Mouse (Mus musculus): ENCODE data around the gene Zbtb18.

Zbtb18 gene

DNA sequence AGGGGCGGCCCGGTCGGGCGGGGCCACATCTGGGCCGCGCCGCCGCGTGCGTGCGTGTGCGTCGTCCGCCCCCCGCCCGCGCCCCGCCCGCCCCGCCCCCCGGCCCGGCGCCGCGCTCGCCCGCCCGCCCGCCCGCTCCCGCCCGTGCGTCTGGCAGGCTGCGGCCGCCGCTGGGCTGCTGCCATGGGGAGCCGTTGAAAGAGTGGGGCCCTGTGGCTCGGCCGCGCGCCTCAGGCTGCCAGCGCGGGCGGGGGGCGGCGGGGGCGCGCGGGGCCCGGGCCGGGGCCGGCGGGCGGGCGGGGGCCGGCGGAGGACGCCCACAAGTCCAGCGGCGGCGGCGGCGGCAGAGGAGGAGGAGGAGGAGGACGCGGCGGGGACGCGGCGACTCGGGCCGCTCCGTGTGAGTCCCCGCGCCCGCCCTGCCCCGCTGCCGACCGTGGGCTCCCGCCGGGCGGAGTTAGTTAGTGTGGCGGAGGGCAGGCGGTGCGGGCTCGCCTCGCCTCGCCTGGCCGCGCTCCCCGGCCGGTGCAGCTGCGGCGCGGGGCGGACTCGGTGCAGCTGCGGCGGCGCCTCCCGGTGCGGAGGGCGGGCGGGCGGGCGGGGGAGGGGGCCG is at the start of gene Zbtb18:
Gene Zbtb18 (plus strand): TSS at position 156 of the 613 bp plus-strand sequence.
- TF ChIP-seq GATA4 (IDR thresholded peaks at IDR 0.05; ENCODE audit: insufficient replicate concordance, low read length): no peak

DNA sequence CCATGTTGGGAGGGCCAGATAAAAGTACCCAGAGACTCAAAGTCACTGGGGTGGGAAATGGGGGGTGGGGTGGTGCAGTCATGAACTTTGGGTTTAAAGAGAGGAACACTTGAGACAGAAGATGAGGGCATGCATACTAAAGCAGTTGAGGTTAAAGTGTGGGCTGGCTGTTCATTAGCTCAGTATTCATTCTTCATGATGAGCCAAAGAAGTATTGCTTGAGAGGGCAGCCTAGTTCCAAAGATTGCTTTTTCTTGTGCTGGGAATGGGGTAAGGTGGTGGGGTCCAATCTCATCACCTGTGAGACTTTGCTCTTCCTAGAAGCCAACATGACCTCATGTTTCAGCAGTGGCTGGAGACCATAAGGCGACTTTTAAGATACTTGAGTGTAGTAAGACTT is 44.7 kb upstream of the Zbtb18 start:
- no peak for TF ChIP-seq GATA4 (IDR thresholded peaks at IDR 0.05; ENCODE audit: insufficient replicate concordance, low read length)

DNA sequence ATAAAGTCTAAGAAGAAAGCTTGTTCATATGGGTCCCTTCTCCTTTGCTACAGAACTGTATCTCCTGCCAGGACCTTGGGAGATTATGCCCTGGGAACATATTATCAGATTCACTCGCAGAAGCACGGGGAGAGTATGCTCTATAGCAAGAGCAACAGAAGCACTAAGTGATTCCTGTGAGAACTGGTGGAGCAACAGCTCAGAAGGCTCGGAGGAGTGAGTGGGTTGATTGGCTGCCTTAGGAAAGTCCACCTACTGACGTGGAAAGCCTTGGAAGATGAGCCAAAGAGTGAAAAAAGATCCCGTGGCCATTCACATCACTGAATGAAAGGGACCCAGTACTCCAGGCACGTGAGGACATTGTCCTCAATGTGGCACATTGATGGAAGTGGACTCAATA is 37.0 kb upstream of the Zbtb18 start:
- TF ChIP-seq GATA4 (IDR thresholded peaks at IDR 0.05; ENCODE audit: insufficient replicate concordance, low read length): no peak

- TF ChIP-seq GATA4 (IDR thresholded peaks at IDR 0.05; ENCODE audit: insufficient replicate concordance, low read length): no peak
Observed at GRCm38 (mm10) chr1:177408690-177409089, 33.5 kb upstream of the Zbtb18 start.

GRCm38 (mm10) chr1:177410769-177411348 is 31.3 kb upstream of the Zbtb18 start:
- TF ChIP-seq GATA4 (IDR thresholded peaks at IDR 0.05; ENCODE audit: insufficient replicate concordance, low read length): no peak

GRCm38 (mm10) chr1:177411359-177412358 is 30.5 kb upstream of the Zbtb18 start:
- no peak for TF ChIP-seq GATA4 (IDR thresholded peaks at IDR 0.05; ENCODE audit: insufficient replicate concordance, low read length)

- no peak for TF ChIP-seq GATA4 (IDR thresholded peaks at IDR 0.05; ENCODE audit: insufficient replicate concordance, low read length)
Observed at GRCm38 (mm10) chr1:177419331-177419730, 22.8 kb upstream of the Zbtb18 start.

DNA sequence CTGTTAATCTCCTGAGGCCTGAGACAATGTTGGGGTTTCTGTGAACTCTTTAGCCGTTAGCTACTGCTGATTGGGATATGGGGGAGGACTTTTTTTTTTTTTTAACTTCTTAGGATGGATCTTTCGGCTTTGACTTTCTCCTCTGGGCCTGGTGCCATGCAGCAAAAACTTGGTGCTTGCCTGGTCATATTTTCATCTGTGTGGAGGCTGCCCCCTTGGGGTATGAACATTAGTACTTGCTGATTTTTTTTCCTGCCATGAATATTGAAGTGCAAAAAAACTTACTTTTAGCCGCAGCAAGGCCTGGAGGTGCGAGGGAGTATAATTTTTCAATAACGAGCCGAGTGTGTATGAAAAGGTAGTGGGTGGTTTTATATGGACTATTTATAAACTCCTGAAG is 22.0 kb upstream of the Zbtb18 start:
- TF ChIP-seq GATA4 (IDR thresholded peaks at IDR 0.05; ENCODE audit: insufficient replicate concordance, low read length): no peak

DNA sequence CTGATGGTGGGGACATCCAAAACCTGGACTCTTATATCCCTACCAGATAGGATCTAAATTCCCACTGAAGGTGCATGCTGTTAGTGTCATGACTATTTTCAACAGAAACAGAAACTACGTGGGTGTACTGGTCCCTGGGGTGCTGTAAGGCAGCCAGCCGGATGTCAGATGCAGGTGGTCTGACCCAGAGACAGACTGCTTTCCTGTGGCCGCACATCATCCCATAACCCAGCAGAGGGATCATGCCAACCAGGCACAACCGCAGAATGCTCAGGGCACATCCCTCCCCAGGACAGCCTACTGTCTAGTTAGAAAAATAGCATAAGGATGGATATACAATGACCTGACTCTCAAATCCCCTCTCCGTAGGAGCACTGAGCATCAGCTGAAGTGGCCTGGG is 14.3 kb upstream of the Zbtb18 start:
- TF ChIP-seq GATA4 (IDR thresholded peaks at IDR 0.05; ENCODE audit: insufficient replicate concordance, low read length): no peak

DNA sequence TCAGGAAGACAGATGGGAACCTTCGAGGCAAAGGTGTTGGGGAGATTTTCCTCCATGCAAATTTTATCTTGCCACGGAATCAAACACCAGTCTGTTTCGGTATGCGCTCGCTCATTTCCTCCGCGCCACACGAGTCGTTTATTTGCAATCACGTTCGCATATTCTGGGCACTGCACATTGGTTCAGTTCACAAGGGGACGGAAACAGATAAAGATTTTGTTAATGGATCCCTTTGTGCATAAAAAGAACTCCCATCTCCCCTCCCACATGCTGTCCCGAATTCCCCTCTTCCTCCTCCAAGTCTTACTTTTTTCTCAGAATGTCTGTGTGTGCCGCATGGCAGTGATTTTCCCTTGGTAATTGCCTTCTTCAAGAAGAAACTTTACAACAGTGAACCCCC is 13.8 kb upstream of the Zbtb18 start:
- no peak for TF ChIP-seq GATA4 (IDR thresholded peaks at IDR 0.05; ENCODE audit: insufficient replicate concordance, low read length)

DNA sequence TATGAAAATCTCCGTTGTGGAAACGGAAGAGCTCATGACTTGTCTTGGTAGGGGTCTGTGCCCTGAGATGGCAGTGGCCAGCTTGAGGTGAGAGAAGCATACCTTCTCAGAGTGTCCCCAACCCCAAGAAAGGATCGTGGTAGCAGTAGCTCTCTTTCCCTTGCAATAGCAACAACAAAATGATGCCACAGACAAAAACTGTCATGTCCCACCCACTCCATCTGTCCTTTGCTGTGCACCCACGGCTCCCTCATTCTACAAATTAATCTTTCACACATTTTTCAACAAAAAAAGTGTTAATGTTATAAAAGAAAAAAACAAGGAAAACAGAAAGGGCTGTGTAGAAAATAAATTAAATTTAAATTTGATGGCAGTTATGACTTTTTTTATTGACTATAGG is 13.1 kb upstream of the Zbtb18 start:
- TF ChIP-seq GATA4 (IDR thresholded peaks at IDR 0.05; ENCODE audit: insufficient replicate concordance, low read length): no peak

GRCm38 (mm10) chr1:177440411-177440810 is 1.7 kb upstream of the Zbtb18 start:
- TF ChIP-seq GATA4 (IDR thresholded peaks at IDR 0.05; ENCODE audit: insufficient replicate concordance, low read length): no peak

- no peak for TF ChIP-seq GATA4 (IDR thresholded peaks at IDR 0.05; ENCODE audit: insufficient replicate concordance, low read length)
Observed at GRCm38 (mm10) chr1:177440981-177441491, 1.1 kb upstream of the Zbtb18 start.

GRCm38 (mm10) chr1:177441492-177442195 is 507 bp upstream of the Zbtb18 start:
- TF ChIP-seq GATA4 (IDR thresholded peaks at IDR 0.05; ENCODE audit: insufficient replicate concordance, low read length): no peak
